Mouse (Mus musculus): ENCODE measurements around the gene Chad. TPM values are rescaled to one million over a fixed set of nuclear protein-coding genes. Genes with fewer than 3 reads are reported as not detected.

Gene Chad
- total and polyA plus RNA-seq, 3 experiments, result 0.17 to 0.41 TPM; not detected in 1

DNA sequence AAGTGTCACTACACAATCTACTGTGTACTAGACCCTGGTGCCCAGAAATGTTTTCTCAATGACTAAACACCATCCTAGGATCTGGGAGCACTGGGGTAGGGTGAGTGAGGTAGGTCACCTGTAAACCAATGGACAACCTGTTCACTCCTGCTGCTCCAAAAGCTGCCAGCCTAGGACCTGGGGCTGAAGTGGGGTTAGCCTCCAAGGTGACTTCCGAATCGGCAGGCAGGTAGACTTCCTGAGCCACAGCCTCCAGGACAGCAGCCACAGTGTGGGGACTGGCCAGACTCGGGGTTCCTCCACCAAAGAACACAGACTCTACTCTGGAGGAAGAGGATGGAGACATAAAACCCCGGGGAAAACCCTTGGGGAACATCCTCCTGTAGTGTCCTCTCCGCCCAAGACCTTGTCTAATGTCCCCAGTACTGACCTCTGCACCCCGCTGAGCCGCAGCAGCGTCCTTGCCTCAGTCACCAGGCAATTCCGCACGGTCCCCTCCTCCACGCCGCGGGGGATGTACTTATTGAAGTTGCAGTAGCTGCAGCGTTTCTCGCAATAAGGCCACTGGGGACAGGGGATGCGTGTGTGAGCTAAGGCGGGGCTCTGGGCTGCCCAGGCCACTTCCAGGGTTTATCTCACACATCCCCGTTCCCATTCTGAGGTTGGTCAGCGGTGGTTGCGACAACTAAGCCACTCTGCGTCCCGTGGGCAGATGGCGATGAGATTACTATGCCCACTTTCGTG is 16.6 kb upstream of the Chad start:
- Histone ChIP-seq H3K4me3 (replicated peaks in 1 of 3; ENCODE audit: low read depth in 2 of 3, low read length in 2 of 3, poor library complexity in 1 of 3) (peak overlapping the region; percentile 59 to 94 (median 64)), H3K36me3 (replicated peaks in 1 of 2; ENCODE audit: control insufficient read depth in 1 of 2, insufficient read depth in 1 of 2, low read length in 1 of 2) (peaks cover 0 to 34% of the 10 kb centered on the region in 2 experiments), H3K27ac (ENCODE audit: insufficient read depth, low read depth) (no peak overlapping the region), H3K79me2 (replicated peaks; ENCODE audit: control insufficient read depth, extremely low read depth, insufficient read depth, poor library complexity, severe bottlenecking) (no peaks in the 10 kb centered on the region), H3K4me2 (ENCODE audit: insufficient read depth, low read depth, poor library complexity, severe bottlenecking) (peak overlapping the region; percentile 50), H3K4me1 (ENCODE audit: control insufficient read depth in 1 of 2, insufficient read depth in 2 of 2) (peaks cover 2 to 25% of the 10 kb centered on the region in 2 experiments), H3K9me3 (replicated peaks; ENCODE audit: low read length) (peaks cover 3% of the 10 kb centered on the region), H3K27me3 (replicated peaks) (no peaks in the 10 kb centered on the region), H3K9ac (ENCODE audit: insufficient read depth, low read depth) (peak overlapping the region; percentile 28)
- TF ChIP-seq ELF1 (IDR thresholded peaks at IDR 0.05; ENCODE audit: low read depth, low read length) (no peak), HCFC1 (IDR thresholded peaks at IDR 0.05; ENCODE audit: low read depth, low read length) (no peak), RCOR1 (conservative IDR thresholded peaks at IDR 0.05; ENCODE audit: low read depth, low read length) (no peak), USF1 (IDR thresholded peaks at IDR 0.05; ENCODE audit: low read depth, low read length) (no peak), RAD21 (IDR thresholded peaks at IDR 0.05; ENCODE audit: low read depth, low read length) (no peak), POLR2AphosphoS2 (IDR thresholded peaks at IDR 0.05; ENCODE audit: low read depth, low read length) (no peak), PAX5 (IDR thresholded peaks at IDR 0.05; ENCODE audit: low read length) (no peak)
- DNase-seq (ENCODE audit: extremely low read depth), result peak; percentile 34
- in situ Hi-C loops (cut with MboI; ENCODE audit: low pct_ligation_motif_present, low pct_unique_long_range_greater_than_20kb, low sequenced_read_pairs) (no loop called here), dilution Hi-C loops (cut with MboI; ENCODE audit: extremely low pct_ligation_motif_present, extremely low pct_unique_long_range_greater_than_20kb, low sequenced_read_pairs) (no loop called here)

DNA sequence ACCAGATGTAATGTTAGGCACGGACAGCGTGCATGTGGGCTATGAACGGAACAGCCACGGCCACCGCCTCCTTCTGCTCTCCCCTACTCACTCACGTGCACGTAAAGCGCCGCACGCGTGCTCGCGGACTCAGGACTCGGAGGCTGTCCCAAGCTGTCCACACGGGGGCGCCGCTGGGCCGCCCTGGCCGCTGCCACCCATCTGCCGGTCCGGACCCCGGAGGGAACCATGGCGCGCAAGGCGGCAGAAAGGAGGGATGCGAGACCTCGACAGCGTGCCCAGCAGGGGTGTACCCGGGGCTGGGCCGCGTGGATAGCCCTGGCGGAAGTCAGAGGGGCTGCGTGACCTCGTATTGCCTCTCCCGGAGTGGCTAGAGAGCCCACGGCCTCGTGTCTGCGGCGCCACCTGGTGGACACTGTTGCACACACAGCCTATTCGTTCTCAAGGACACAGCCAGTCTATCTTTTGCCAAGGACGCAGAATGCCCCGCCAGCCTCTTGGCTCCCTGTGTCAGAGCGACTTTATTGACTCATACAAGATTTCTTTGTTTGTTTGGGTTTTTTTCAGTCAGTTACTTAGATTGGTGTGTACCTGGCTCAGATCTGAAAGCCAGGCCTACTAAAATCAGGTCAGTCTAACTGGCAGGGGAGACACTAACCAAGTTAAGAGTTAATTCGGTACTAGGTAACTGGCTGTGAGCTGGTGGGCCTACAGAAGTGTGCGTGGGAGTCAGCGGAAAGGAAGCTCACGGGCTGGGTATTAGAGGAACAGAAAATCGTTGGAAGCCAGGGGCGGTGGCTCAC is 15.8 kb upstream of the Chad start, which contains the start of gene Rsad1:
Gene Rsad1 (minus strand): TSS at position 368 of the 803 bp plus-strand sequence.
- Histone ChIP-seq H3K27ac (ENCODE audit: insufficient read depth, low read depth) (peak within 1 kb of the TSS; percentile 56), H3K79me2 (replicated peaks; ENCODE audit: control insufficient read depth, extremely low read depth, insufficient read depth, poor library complexity, severe bottlenecking) (no peaks in the 10 kb centered on the region), H3K4me2 (ENCODE audit: insufficient read depth, low read depth, poor library complexity, severe bottlenecking) (peak within 1 kb of the TSS; percentile 50), H3K27me3 (replicated peaks) (no peaks in the 10 kb centered on the region), H3K9ac (ENCODE audit: insufficient read depth, low read depth) (peak within 1 kb of the TSS; percentile 32), H3K36me3 (replicated peaks in 1 of 2; ENCODE audit: control insufficient read depth in 1 of 2, insufficient read depth in 1 of 2, low read length in 1 of 2) (peaks cover 0 to 30% of the 10 kb centered on the region in 2 experiments), H3K9me3 (replicated peaks; ENCODE audit: low read length) (peaks cover 3% of the 10 kb centered on the region), H3K4me1 (ENCODE audit: control insufficient read depth in 1 of 2, insufficient read depth in 2 of 2) (peaks cover 2 to 25% of the 10 kb centered on the region in 2 experiments), H3K4me3 (replicated peaks in 1 of 3; ENCODE audit: low read depth in 2 of 3, low read length in 2 of 3, poor library complexity in 1 of 3) (peak within 1 kb of the TSS; percentile 59 to 94 (median 64))
- in situ Hi-C loops (cut with MboI; ENCODE audit: low pct_ligation_motif_present, low pct_unique_long_range_greater_than_20kb, low sequenced_read_pairs) (no loop called here), dilution Hi-C loops (cut with MboI; ENCODE audit: extremely low pct_ligation_motif_present, extremely low pct_unique_long_range_greater_than_20kb, low sequenced_read_pairs) (no loop called here)
- peak; percentile 96 for DNase-seq (ENCODE audit: extremely low read depth)
- TF ChIP-seq MEF2A (IDR thresholded peaks at IDR 0.05; ENCODE audit: borderline replicate concordance, low read depth, low read length), result no peak; the same call in none of the 2 replicates
- TF ChIP-seq MYC (IDR thresholded peaks at IDR 0.05; ENCODE audit: low read depth, low read length), result peak; percentile 98
- no peak for TF ChIP-seq JUN (IDR thresholded peaks at IDR 0.05; ENCODE audit: insufficient read depth, low read depth, low read length)
- TF ChIP-seq HCFC1 (IDR thresholded peaks at IDR 0.05; ENCODE audit: low read depth, low read length), result peak; percentile 84
- peak; percentile 71 for TF ChIP-seq POLR2A (IDR thresholded peaks at IDR 0.05; ENCODE audit: low read depth, low read length)
- TF ChIP-seq RAD21 (IDR thresholded peaks at IDR 0.05; ENCODE audit: low read depth, low read length), result peak; percentile 39
- peak; percentile 61; the same call in 1 of the 2 replicates for TF ChIP-seq NRF1 (IDR thresholded peaks at IDR 0.05; ENCODE audit: low read depth, low read length)
- TF ChIP-seq USF1 (IDR thresholded peaks at IDR 0.05; ENCODE audit: low read depth, low read length), result peak; percentile 58
- TF ChIP-seq E2F4 (IDR thresholded peaks at IDR 0.05; ENCODE audit: insufficient replicate concordance, low read depth, low read length), result no peak
- TF ChIP-seq PAX5 (IDR thresholded peaks at IDR 0.05; ENCODE audit: low read length), result no peak
- 0 out of 2 replicates have a peak, but pooled peaks have one; percentile 59 for TF ChIP-seq KAT2A (IDR thresholded peaks at IDR 0.05; ENCODE audit: insufficient replicate concordance, low read length)
- 0 out of 2 replicates have a peak, but pooled peaks have one; percentile 60 for TF ChIP-seq TCF12 (IDR thresholded peaks at IDR 0.05; ENCODE audit: low read depth, low read length)
- no peak for TF ChIP-seq MAFK (IDR thresholded peaks at IDR 0.05; ENCODE audit: insufficient replicate concordance, low read length)
- peak; percentile 74 for TF ChIP-seq NELFE (IDR thresholded peaks at IDR 0.05; ENCODE audit: low read depth, low read length)
- no peak; the same call in 1 of the 2 replicates for TF ChIP-seq ZMIZ1 (IDR thresholded peaks at IDR 0.05; ENCODE audit: low read depth, low read length)
- TF ChIP-seq CHD2 (IDR thresholded peaks at IDR 0.05; ENCODE audit: low read length), result no peak
- TF ChIP-seq TBP (conservative IDR thresholded peaks at IDR 0.05; ENCODE audit: low read depth, low read length), result no peak
- TF ChIP-seq IRF4 (IDR thresholded peaks at IDR 0.05; ENCODE audit: low read depth, low read length), result peak; percentile 64
- TF ChIP-seq ELF1 (IDR thresholded peaks at IDR 0.05; ENCODE audit: low read depth, low read length), result peak; percentile 84
- peak; percentile 5; the same call in 1 of the 2 replicates for TF ChIP-seq GABPA (IDR thresholded peaks at IDR 0.05; ENCODE audit: insufficient replicate concordance, low read depth, low read length)
- no peak for TF ChIP-seq ZKSCAN1 (IDR thresholded peaks at IDR 0.05; ENCODE audit: borderline replicate concordance, low read depth, low read length)
- no peak; the same call in 1 of the 2 replicates for TF ChIP-seq EP300 (IDR thresholded peaks at IDR 0.05; ENCODE audit: low read length)
- no peak for TF ChIP-seq RCOR1 (conservative IDR thresholded peaks at IDR 0.05; ENCODE audit: low read depth, low read length)
- peak; percentile 12; the same call in 1 of the 2 replicates for TF ChIP-seq ETS1 (conservative IDR thresholded peaks at IDR 0.05; ENCODE audit: low read depth, low read length)
- peak; percentile 100 for TF ChIP-seq BHLHE40 (IDR thresholded peaks at IDR 0.05; ENCODE audit: low read depth, low read length)
- TF ChIP-seq MXI1 (IDR thresholded peaks at IDR 0.05; ENCODE audit: low read depth, low read length), result peak; percentile 96
